Mouse (Mus musculus): Measurements from ENCODE around the gene Sp110.
"Not testable (repeated sequence)": the region's sequence is repeated elsewhere in the genome, so short reads cannot be mapped to it uniquely, and the experiment has no call there.

Gene Sp110

DNA sequence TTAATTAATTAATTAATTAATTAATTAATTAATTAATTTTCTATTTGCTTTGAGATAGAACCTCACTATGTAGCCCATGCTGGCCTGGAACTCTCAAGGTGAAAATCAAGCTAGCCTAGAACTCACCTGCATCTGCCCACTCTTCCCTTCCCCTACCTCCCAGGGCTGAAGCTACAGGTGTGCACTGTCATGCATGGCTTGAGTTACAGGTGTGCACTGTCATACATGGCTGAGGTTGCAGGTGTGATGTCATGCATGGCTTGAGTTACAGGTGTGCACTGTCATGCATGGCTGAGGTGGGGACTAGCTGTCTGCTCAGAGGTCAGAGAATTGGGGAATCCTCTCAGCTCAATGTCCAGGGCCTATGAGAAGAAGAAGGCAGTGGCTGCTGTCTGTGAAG, 52.2 kb downstream of the Sp110 start:
- DNase-seq (ENCODE audit: low spot score in 2 of 2), result not testable (repeated sequence)

DNA sequence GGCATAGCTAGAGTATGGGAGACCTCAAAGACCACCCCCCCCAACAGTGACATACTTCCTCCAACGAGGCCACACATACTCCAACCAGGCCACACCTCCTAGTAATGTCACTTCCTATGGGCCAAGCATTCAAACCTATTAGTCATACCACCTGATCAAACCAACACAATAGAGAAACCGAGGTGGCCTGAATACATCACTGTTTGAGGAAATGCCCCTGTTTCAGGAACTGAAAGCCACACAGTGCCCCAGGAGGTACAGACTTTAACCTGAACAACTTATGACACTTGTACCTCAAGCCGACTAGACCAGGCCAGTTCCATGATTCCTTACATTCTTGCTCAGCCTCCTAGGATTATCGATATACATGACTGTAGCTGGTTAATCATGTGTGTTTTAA, 54.8 kb downstream of the Sp110 start:
- DNase-seq (ENCODE audit: low spot score in 2 of 2), result not testable (repeated sequence)

DNA sequence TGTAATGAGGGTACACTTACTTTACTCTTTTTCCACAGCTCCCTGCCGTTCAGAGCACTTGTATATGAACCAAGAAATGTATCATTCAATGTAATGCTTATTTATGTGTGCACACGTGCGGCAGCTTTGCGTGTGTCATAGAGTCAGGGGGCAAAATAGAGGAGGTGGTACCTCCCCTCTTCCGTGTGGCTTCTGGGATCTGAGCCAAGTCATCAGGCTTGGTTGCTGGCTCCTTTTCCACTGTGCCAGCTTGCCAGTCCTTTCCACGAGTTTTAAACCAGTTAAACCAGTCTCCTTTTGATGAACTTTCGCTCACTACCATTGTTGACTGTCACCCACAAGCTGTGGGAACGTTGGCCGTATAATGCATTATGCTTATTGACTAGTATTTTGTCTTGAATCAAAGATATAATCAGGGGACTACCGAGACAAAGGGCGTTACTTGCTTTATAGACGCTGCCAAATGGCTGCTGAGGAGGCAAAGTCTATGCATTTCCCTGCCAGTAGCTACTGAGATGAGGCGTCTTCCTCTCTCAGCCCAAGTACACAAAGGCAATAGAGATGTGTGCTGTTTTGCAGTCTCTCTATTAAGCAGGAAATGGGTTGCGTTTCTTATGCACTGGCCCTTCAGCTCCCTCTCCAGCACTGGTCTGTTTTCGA, 70.0 kb downstream of the Sp110 start:
- not testable (repeated sequence) for DNase-seq (ENCODE audit: low spot score in 2 of 2)
